Mouse (Mus musculus) heart, embryonic 16.5 days (tissue): ENCODE measurements around the gene Psmb6. TPM values are rescaled to one million over a fixed set of nuclear protein-coding genes. Genes with fewer than 3 reads are reported as not detected.
A peak's percentile ranks its signal among the peaks of the same experiment; 100 is the strongest.
"Not testable (repeated sequence)": the region's sequence is repeated elsewhere in the genome, so short reads cannot be mapped to it uniquely, and the experiment has no call there.

Source experiments
- ATAC-seq: fragments of 200-750 bp; cut with Nextera tagmentation; replicated peaks from 2 replicates; pipeline ENCODE4 v1.8.0; 2017; ENCODE audit warnings: moderate number of reproducible peaks; ENCODE audit not compliant: insufficient read depth, low FRiP score; ENCODE audit errors: extremely low read depth
- H3K27ac ChIP-seq: fragments of 300-500 bp; sonication (generic); 2 replicates; pipeline ENCODE4 v1.5.1; 2014; ENCODE audit warnings: mild to moderate bottlenecking, low read length, control low read depth, moderate library complexity
- H3K27me3 ChIP-seq: fragments of 300-500 bp; sonication (generic); 2 replicates; pipeline ENCODE4 v1.6.1; 2014; ENCODE audit warnings: low read length, mixed read lengths; ENCODE audit not compliant: control insufficient read depth, insufficient read depth
- H3K36me3 ChIP-seq: fragments of 300-500 bp; sonication (generic); 2 replicates; pipeline ENCODE4 v1.6.1; 2014; ENCODE audit not compliant: control insufficient read depth, insufficient read depth
- H3K4me1 ChIP-seq: fragments of 300-500 bp; sonication (generic); 2 replicates; pipeline ENCODE4 v1.6.1; 2014; ENCODE audit warnings: low read length, mixed read lengths; ENCODE audit not compliant: control insufficient read depth, insufficient read depth
- H3K4me2 ChIP-seq: fragments of 300-500 bp; sonication (generic); 2 replicates; pipeline ENCODE4 v1.6.1; 2014; ENCODE audit warnings: low read depth, mild to moderate bottlenecking, control low read depth, low read length
- H3K4me3 ChIP-seq: fragments of 300-500 bp; sonication (generic); 2 replicates; pipeline ENCODE4 v1.5.1; 2014; ENCODE audit warnings: mild to moderate bottlenecking, control low read depth, low read length
- H3K9ac ChIP-seq: fragments of 300-500 bp; sonication (generic); 2 replicates; pipeline ENCODE4 v1.6.1; 2014; ENCODE audit warnings: low read length, control low read depth
- H3K9me3 ChIP-seq: fragments of 300-500 bp; sonication (generic); replicated peaks from 2 replicates; pipeline ENCODE4 v1.6.1; 2016; ENCODE audit warnings: low read length; ENCODE audit not compliant: control insufficient read depth
- WGBS: fragments of 180-500 bp; shearing (Covaris S2); extraction: QIAGEN DNeasy Blood & Tissue Kit; methylation state at CpG from one replicate; pipeline ENCODE4 v1.1.7; 2014; 5-methylcytosine and 5-hydroxymethylcytosine counted together
- polyA plus RNA-seq: library from polyadenylated mRNA; unstranded; fragments of >200 nt; fragmentation: Nextera tagmentation; extraction: Ambion mirVana; gene quantifications from 2 replicates; pipeline ENCODE4 v1.2.1, GENCODE M21; 2015

Gene Psmb6
- polyA plus RNA-seq, 1 experiment from 2014 or later = 623 TPM

- no peak for ATAC-seq
- 88% methylated on average over 9 of the region's 9 CpGs for WGBS
- Histone ChIP-seq H3K36me3 (peaks cover 14% of the 10 kb centered on the region; the same call in 1 of the 2 replicates), H3K9me3 (no peaks in the 10 kb centered on the region), H3K27ac (no peak overlapping the region), H3K9ac (no peak overlapping the region), H3K4me1 (peaks cover 5% of the 10 kb centered on the region), H3K4me3 (no peak overlapping the region), H3K27me3 (no peaks in the 10 kb centered on the region), H3K4me2 (no peak overlapping the region)
Observed at GRCm38 (mm10) chr11:70557545-70557944, 32.4 kb downstream of the Psmb6 start.

GRCm38 (mm10) chr11:70561937-70562286 is 36.7 kb downstream of the Psmb6 start:
- Histone ChIP-seq H3K4me1 (peaks cover 28% of the 10 kb centered on the region), H3K27ac (peak overlapping the region; percentile 75), H3K27me3 (no peaks in the 10 kb centered on the region), H3K9ac (peak overlapping the region; percentile 96), H3K9me3 (no peaks in the 10 kb centered on the region), H3K4me3 (peak overlapping the region; percentile 94), H3K36me3 (0 out of 2 replicates have a peak, but pooled peaks cover 5% of the 10 kb centered on the region), H3K4me2 (peak overlapping the region; percentile 94)
- 3% methylated on average over 2 of the region's 2 CpGs for WGBS
- ATAC-seq = no peak

GRCm38 (mm10) chr11:70562287-70562994 is 37.3 kb downstream of the Psmb6 start, which contains the start of gene Mink1:
Gene Mink1 (plus strand): TSS chr11:70562881.
- Histone ChIP-seq H3K9me3 (no peaks in the 10 kb centered on the region), H3K9ac (peak within 1 kb of the TSS; percentile 96), H3K4me3 (peak within 1 kb of the TSS; percentile 94), H3K27ac (peak within 1 kb of the TSS; percentile 88), H3K36me3 (0 out of 2 replicates have a peak, but pooled peaks cover 4% of the 10 kb centered on the region), H3K4me1 (peaks cover 29% of the 10 kb centered on the region), H3K27me3 (no peaks in the 10 kb centered on the region), H3K4me2 (peak within 1 kb of the TSS; percentile 94)
- whole genome bisulfite sequencing = under 1% methylated on average over 45 of the region's 57 CpGs
- ATAC-seq = peak; percentile 89

DNA sequence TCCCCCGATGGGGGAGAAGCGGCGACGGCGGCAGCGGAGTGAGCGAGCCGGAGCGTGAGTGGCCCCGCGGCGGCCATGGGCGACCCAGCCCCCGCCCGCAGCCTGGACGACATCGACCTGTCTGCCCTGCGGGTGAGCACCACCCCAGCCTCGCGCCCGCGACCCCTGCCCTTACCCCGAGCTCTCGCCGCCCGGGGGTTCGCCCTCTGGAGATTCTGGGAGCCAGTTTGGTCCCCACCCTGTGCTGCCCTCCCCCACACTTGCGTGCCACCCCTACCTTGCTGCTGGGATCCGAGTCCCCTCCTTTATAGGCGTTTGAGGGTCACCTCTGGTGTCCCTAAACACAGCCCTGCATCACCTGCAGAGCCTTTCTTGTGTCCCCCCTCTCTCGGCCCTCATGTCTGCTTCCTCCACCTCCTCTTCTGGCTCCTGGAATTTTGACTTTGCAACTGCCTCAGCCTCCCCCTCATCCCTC is 37.9 kb downstream of the Psmb6 start:
- WGBS = 0% methylated on average over 21 of the region's 31 CpGs
- H3K27me3 ChIP-seq = no peaks in the 10 kb centered on the region
- 0 out of 2 replicates have a peak, but pooled peaks cover 2% of the 10 kb centered on the region for H3K36me3 ChIP-seq
- H3K4me2 ChIP-seq = peak overlapping the region; percentile 94
- peak; percentile 8 for ATAC-seq
- peak overlapping the region; percentile 88 for H3K27ac ChIP-seq
- H3K9me3 ChIP-seq = no peaks in the 10 kb centered on the region
- H3K9ac ChIP-seq = peak overlapping the region; percentile 96
- peaks cover 29% of the 10 kb centered on the region for H3K4me1 ChIP-seq
- H3K4me3 ChIP-seq = peak overlapping the region; percentile 94

- peak overlapping the region; percentile 94 for H3K4me3 ChIP-seq
- no peak for ATAC-seq
Observed at GRCm38 (mm10) chr11:70563470-70564275, 38.5 kb downstream of the Psmb6 start.

DNA sequence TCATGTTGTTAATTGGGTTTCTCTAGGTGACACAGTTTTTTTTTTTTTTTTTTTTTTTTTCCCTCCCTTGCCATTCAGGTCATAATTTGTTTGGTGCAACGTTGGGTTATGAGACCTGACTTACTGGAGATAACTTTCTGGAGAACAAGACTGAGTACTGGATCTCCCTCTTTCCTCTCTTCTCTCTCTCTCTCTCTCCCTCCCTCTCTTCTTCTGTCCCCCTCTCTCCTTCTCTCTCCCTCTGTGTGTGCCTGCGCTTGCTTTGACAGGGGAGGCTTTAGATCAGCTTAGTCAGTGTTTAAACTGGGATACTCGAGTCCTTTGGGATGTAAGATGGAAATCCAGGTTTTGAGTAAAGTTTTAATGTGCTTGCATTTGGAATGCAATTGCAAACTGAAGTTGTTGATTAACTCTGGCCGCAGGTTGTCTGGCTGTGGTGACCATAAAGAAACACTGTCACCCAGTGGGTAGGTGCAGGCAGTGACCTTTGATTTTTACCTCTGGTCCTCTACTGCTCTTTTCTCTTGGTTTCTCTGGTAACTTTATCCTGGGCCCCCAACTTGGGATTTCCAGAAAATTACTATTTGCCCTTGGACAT is 39.2 kb downstream of the Psmb6 start:
- Histone ChIP-seq H3K4me1 (peaks cover 29% of the 10 kb centered on the region), H3K9ac (peak overlapping the region; percentile 96), H3K9me3 (no peaks in the 10 kb centered on the region), H3K4me2 (peak overlapping the region; percentile 94), H3K36me3 (no peaks in the 10 kb centered on the region), H3K27ac (peak overlapping the region; percentile 88), H3K27me3 (no peaks in the 10 kb centered on the region), H3K4me3 (peak overlapping the region; percentile 94)
- 43% methylated on average over 4 of the region's 4 CpGs for whole genome bisulfite sequencing
- ATAC-seq = no peak

More at GRCm38 (mm10) chr11:70563470-70564275, 38.5 kb downstream of the Psmb6 start:
- H3K9ac ChIP-seq = peak overlapping the region; percentile 96
- H3K9me3 ChIP-seq = no peaks in the 10 kb centered on the region
- H3K27me3 ChIP-seq = no peaks in the 10 kb centered on the region
- peak overlapping the region; percentile 94 for H3K4me2 ChIP-seq
- H3K36me3 ChIP-seq = no peaks in the 10 kb centered on the region
- 4% methylated on average over 25 of the region's 25 CpGs for WGBS
- H3K27ac ChIP-seq = peak overlapping the region; percentile 88
- H3K4me1 ChIP-seq = peaks cover 29% of the 10 kb centered on the region

GRCm38 (mm10) chr11:70566586-70566985 is 41.4 kb downstream of the Psmb6 start:
- Histone ChIP-seq H3K4me2 (no peak overlapping the region), H3K4me1 (peaks cover 29% of the 10 kb centered on the region), H3K9me3 (no peaks in the 10 kb centered on the region), H3K36me3 (no peaks in the 10 kb centered on the region), H3K27me3 (no peaks in the 10 kb centered on the region), H3K9ac (0 out of 2 replicates have a peak overlapping the region, but pooled peaks have one; percentile 28), H3K4me3 (no peak overlapping the region), H3K27ac (no peak overlapping the region)
- WGBS = 70% methylated on average over 7 of the region's 7 CpGs
- no peak for ATAC-seq

GRCm38 (mm10) chr11:70570614-70571013 is 45.4 kb downstream of the Psmb6 start:
- not testable (repeated sequence) for H3K27me3 ChIP-seq, H3K4me3 ChIP-seq, H3K27ac ChIP-seq, H3K4me2 ChIP-seq, H3K36me3 ChIP-seq, H3K9ac ChIP-seq, ATAC-seq, H3K9me3 ChIP-seq
- H3K4me1 ChIP-seq = peaks cover 12% of the 10 kb centered on the region
- WGBS = 64% methylated on average over 1 of the region's 1 CpGs
